Mouse (Mus musculus) bone marrow macrophage, adult 2 months (primary cell): ENCODE data around the gene Grid1.

Experiments used
- CTCF ChIP-seq: IDR thresholded peaks from 2 replicates; pipeline ENCODE4 v1.5.1; 2012; ENCODE audit warnings: low read depth, mild to moderate bottlenecking, low read length, moderate library complexity
- POLR2A ChIP-seq: IDR thresholded peaks from 2 replicates; pipeline ENCODE4 v1.6.1; 2012; ENCODE audit warnings: mild to moderate bottlenecking, low read depth, low read length, borderline replicate concordance

GRCm38 (mm10) chr14:34936192-34936770, 116.4 kb downstream of the Grid1 start:
- TF ChIP-seq CTCF (no peak), POLR2A (no peak)
